Mouse (Mus musculus): ENCODE results near the gene Snx17. TPM values are rescaled to one million over a fixed set of nuclear protein-coding genes. Genes with fewer than 3 reads are reported as not detected.

Snx17 gene
- total and polyA plus RNA-seq, 2 experiments from 2014 or later: 112 to 120 TPM

- Histone ChIP-seq H3K4me2 (ENCODE audit: low read depth, low read length) (peak overlapping the region; percentile 78), H3K4me3 (ENCODE audit: low read depth, low read length) (peak overlapping the region; percentile 86), H3K4me1 (ENCODE audit: control insufficient read depth, insufficient read depth) (peaks cover 15% of the 10 kb centered on the region), H3K27me3 (ENCODE audit: control insufficient read depth, insufficient read depth, low read length) (no peaks in the 10 kb centered on the region), H3K9me3 (replicated peaks; ENCODE audit: control insufficient read depth, low read length) (no peaks in the 10 kb centered on the region), H3K9ac (replicated peaks; ENCODE audit: low read depth, low read length) (peak overlapping the region; percentile 90), H3K36me3 (replicated peaks; ENCODE audit: control insufficient read depth, insufficient read depth, low read length) (peaks cover 62% of the 10 kb centered on the region), H3K27ac (ENCODE audit: low read depth) (peak overlapping the region; percentile 89)
- ATAC-seq (ENCODE audit: insufficient read depth, low read depth): no peak
- 10% methylated on average over 25 of the region's 25 CpGs for WGBS
- no peak for DNase-seq (ENCODE audit: low spot score)
- TF ChIP-seq CTCF (IDR thresholded peaks at IDR 0.05; ENCODE audit: low read depth) (no peak), EP300 (IDR thresholded peaks at IDR 0.05; ENCODE audit: low read depth) (no peak)
Measured at GRCm38 (mm10) chr5:31193631-31194281, 729 bp downstream of the Snx17 start.

GRCm38 (mm10) chr5:31194486-31195485 is 1.8 kb downstream of the Snx17 start:
- Histone ChIP-seq H3K9me3 (replicated peaks; ENCODE audit: control insufficient read depth, low read length) (no peaks in the 10 kb centered on the region), H3K27me3 (ENCODE audit: control insufficient read depth, insufficient read depth, low read length) (no peaks in the 10 kb centered on the region), H3K27ac (ENCODE audit: low read depth) (no peak overlapping the region), H3K4me2 (ENCODE audit: low read depth, low read length) (peak overlapping the region; percentile 78), H3K9ac (replicated peaks; ENCODE audit: low read depth, low read length) (0 out of 2 replicates have a peak overlapping the region, but pooled peaks have one; percentile 90), H3K4me3 (ENCODE audit: low read depth, low read length) (no peak overlapping the region), H3K4me1 (ENCODE audit: control insufficient read depth, insufficient read depth) (peaks cover 15% of the 10 kb centered on the region), H3K36me3 (replicated peaks; ENCODE audit: control insufficient read depth, insufficient read depth, low read length) (peaks cover 64% of the 10 kb centered on the region)
- ATAC-seq (ENCODE audit: insufficient read depth, low read depth) (no peak), DNase-seq (ENCODE audit: low spot score) (no peak)
- TF ChIP-seq CTCF (IDR thresholded peaks at IDR 0.05; ENCODE audit: low read depth) (no peak), EP300 (IDR thresholded peaks at IDR 0.05; ENCODE audit: low read depth) (no peak)
- 92% methylated on average over 16 of the region's 16 CpGs for WGBS

GRCm38 (mm10) chr5:31195671-31196070 is 2.6 kb downstream of the Snx17 start:
- WGBS: 82% methylated on average over 4 of the region's 4 CpGs
- TF ChIP-seq EP300 (IDR thresholded peaks at IDR 0.05; ENCODE audit: low read depth) (no peak), CTCF (IDR thresholded peaks at IDR 0.05; ENCODE audit: low read depth) (no peak)
- peaks cover 63% of the 10 kb centered on the region for H3K36me3 ChIP-seq (replicated peaks; ENCODE audit: control insufficient read depth, insufficient read depth, low read length)

GRCm38 (mm10) chr5:31196207-31196606 is 3.2 kb downstream of the Snx17 start:
- 90% methylated on average over 10 of the region's 10 CpGs for WGBS
- H3K4me2 ChIP-seq (ENCODE audit: low read depth, low read length): no peak overlapping the region
- DNase-seq (ENCODE audit: low spot score): no peak
- 0 out of 2 replicates have a peak, but pooled peaks cover 4% of the 10 kb centered on the region for H3K9me3 ChIP-seq (replicated peaks; ENCODE audit: control insufficient read depth, low read length)
- ATAC-seq (ENCODE audit: insufficient read depth, low read depth): no peak
- peaks cover 58% of the 10 kb centered on the region for H3K36me3 ChIP-seq (replicated peaks; ENCODE audit: control insufficient read depth, insufficient read depth, low read length)
- H3K9ac ChIP-seq (replicated peaks; ENCODE audit: low read depth, low read length): no peak overlapping the region
- H3K4me1 ChIP-seq (ENCODE audit: control insufficient read depth, insufficient read depth): peaks cover 15% of the 10 kb centered on the region
- H3K4me3 ChIP-seq (ENCODE audit: low read depth, low read length): no peak overlapping the region
- no peak for TF ChIP-seq CTCF (IDR thresholded peaks at IDR 0.05; ENCODE audit: low read depth)
- H3K27me3 ChIP-seq (ENCODE audit: control insufficient read depth, insufficient read depth, low read length): no peaks in the 10 kb centered on the region
- no peak overlapping the region for H3K27ac ChIP-seq (ENCODE audit: low read depth)

More at GRCm38 (mm10) chr5:31195671-31196070, 2.6 kb downstream of the Snx17 start:
- no peak overlapping the region for H3K4me3 ChIP-seq (ENCODE audit: low read depth, low read length)
- ATAC-seq (ENCODE audit: insufficient read depth, low read depth) (no peak), DNase-seq (ENCODE audit: low spot score) (no peak)
- no peaks in the 10 kb centered on the region for H3K27me3 ChIP-seq (ENCODE audit: control insufficient read depth, insufficient read depth, low read length)
- 0 out of 2 replicates have a peak, but pooled peaks cover 4% of the 10 kb centered on the region for H3K9me3 ChIP-seq (replicated peaks; ENCODE audit: control insufficient read depth, low read length)
- no peak overlapping the region for H3K4me2 ChIP-seq (ENCODE audit: low read depth, low read length)
- no peak overlapping the region for H3K27ac ChIP-seq (ENCODE audit: low read depth)
- peaks cover 15% of the 10 kb centered on the region for H3K4me1 ChIP-seq (ENCODE audit: control insufficient read depth, insufficient read depth)
- H3K9ac ChIP-seq (replicated peaks; ENCODE audit: low read depth, low read length): no peak overlapping the region

- Histone ChIP-seq H3K4me2 (ENCODE audit: low read depth, low read length) (no peak overlapping the region), H3K27ac (ENCODE audit: low read depth) (no peak overlapping the region), H3K4me3 (ENCODE audit: low read depth, low read length) (no peak overlapping the region), H3K4me1 (ENCODE audit: control insufficient read depth, insufficient read depth) (peaks cover 14% of the 10 kb centered on the region), H3K9ac (replicated peaks; ENCODE audit: low read depth, low read length) (no peak overlapping the region), H3K9me3 (replicated peaks; ENCODE audit: control insufficient read depth, low read length) (0 out of 2 replicates have a peak, but pooled peaks cover 4% of the 10 kb centered on the region), H3K27me3 (ENCODE audit: control insufficient read depth, insufficient read depth, low read length) (no peaks in the 10 kb centered on the region), H3K36me3 (replicated peaks; ENCODE audit: control insufficient read depth, insufficient read depth, low read length) (peaks cover 58% of the 10 kb centered on the region)
- WGBS: 94% methylated on average over 12 of the region's 12 CpGs
- DNase-seq (ENCODE audit: low spot score) (no peak), ATAC-seq (ENCODE audit: insufficient read depth, low read depth) (no peak)
- TF ChIP-seq EP300 (IDR thresholded peaks at IDR 0.05; ENCODE audit: low read depth): no peak
- TF ChIP-seq CTCF (IDR thresholded peaks at IDR 0.05; ENCODE audit: low read depth): no peak
Measured at GRCm38 (mm10) chr5:31197072-31197471, 4.0 kb downstream of the Snx17 start.

Data from heart, postnatal 0 days (tissue).